Mouse (Mus musculus): ENCODE measurements around the gene Akap8. TPM values are rescaled to one million over a fixed set of nuclear protein-coding genes. Genes with fewer than 3 reads are reported as not detected.

Akap8 gene
- polyA plus RNA-seq, 1 experiment from 2014 or later, result 44.3 TPM

DNA sequence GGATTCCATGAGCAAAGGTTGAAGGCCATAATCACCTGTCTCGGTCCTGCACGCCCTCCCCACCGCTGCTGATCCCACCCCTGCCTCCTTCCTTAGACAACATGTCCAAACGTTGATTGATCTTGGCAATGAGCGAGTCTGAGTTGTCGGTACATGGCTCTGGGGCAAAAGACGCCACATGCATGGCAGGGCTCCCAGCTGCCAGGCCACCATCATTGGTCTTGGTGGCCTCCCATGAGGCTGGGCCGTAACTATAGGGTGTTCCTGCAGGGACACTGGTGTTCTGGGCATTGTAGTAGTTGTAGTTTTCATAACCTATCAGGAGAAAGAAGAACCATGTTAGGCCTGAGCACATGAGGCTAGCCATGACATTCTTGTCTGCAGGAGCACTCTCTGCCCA lies 4.0 kb downstream of the Akap8 start:
- no peaks in the 10 kb centered on the region for H3K9me3 ChIP-seq (replicated peaks; ENCODE audit: control insufficient read depth, low read length)
- no peaks in the 10 kb centered on the region for H3K27me3 ChIP-seq (ENCODE audit: control insufficient read depth, insufficient read depth, low read length)
- no peak for ATAC-seq (replicated peaks; ENCODE audit: insufficient number of reproducible peaks, low FRiP score, low TSS enrichment)
- 95% methylated on average over 8 of the region's 8 CpGs for WGBS (ENCODE audit: insufficient replicate concordance)
- no peak overlapping the region for H3K9ac ChIP-seq (ENCODE audit: low read depth, low read length)
- no peak overlapping the region for H3K27ac ChIP-seq (ENCODE audit: low read depth, low read length)
- H3K4me3 ChIP-seq (ENCODE audit: low read depth, low read length), result no peak overlapping the region
- H3K4me1 ChIP-seq (ENCODE audit: control insufficient read depth, insufficient read depth, low read length), result peaks cover 5% of the 10 kb centered on the region
- H3K36me3 ChIP-seq (ENCODE audit: control insufficient read depth, insufficient read depth, low read length), result peaks cover 51% of the 10 kb centered on the region
- H3K4me2 ChIP-seq, result no peak overlapping the region

DNA sequence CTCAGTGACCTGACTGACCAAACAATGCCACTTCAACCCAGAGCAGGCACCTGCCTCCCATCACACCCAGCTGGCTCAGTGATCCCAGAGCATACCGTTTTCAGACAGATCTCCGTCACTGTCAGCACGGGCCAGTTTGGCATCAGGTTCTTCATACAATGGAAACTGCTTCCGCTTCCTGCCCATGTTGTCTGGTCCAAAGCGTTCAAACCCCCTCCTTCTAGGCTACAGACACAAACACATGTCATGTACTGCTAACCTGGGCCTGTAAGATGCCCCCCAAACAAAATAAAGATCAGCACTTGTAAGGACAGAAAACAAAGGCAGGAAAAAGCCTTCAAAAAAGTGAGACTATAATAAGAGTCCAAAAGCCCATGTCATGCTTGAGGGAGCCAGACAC lies 5.5 kb downstream of the Akap8 start:
- no peak for ATAC-seq (replicated peaks; ENCODE audit: insufficient number of reproducible peaks, low FRiP score, low TSS enrichment)
- H3K27ac ChIP-seq (ENCODE audit: low read depth, low read length), result no peak overlapping the region
- no peak overlapping the region for H3K4me3 ChIP-seq (ENCODE audit: low read depth, low read length)
- no peaks in the 10 kb centered on the region for H3K9me3 ChIP-seq (replicated peaks; ENCODE audit: control insufficient read depth, low read length)
- H3K27me3 ChIP-seq (ENCODE audit: control insufficient read depth, insufficient read depth, low read length), result no peaks in the 10 kb centered on the region
- H3K9ac ChIP-seq (ENCODE audit: low read depth, low read length), result no peak overlapping the region
- WGBS (ENCODE audit: insufficient replicate concordance), result 92% methylated on average over 5 of the region's 5 CpGs
- H3K4me1 ChIP-seq (ENCODE audit: control insufficient read depth, insufficient read depth, low read length), result peaks cover 5% of the 10 kb centered on the region
- no peak overlapping the region for H3K4me2 ChIP-seq
- peaks cover 60% of the 10 kb centered on the region for H3K36me3 ChIP-seq (ENCODE audit: control insufficient read depth, insufficient read depth, low read length)

DNA sequence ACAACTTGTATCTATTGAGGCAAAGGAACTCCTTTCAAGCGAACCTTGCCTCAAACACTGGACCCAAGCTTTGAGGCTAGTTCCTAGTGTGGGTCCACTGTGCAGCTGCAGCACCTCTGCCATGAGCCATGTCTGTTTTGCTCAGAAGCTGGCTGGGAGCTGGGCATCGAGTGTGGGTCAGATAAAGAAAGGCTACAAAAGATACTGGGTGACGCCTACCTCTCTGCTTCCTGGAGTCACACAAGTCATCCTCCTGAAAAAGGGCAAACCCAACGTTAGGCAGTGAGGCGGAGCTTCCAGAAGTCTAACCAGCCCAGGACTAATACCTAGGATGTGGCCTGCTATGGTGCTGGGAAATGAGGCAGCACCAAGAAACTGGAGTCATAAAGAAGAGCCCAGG lies 7.1 kb downstream of the Akap8 start:
- peaks cover 74% of the 10 kb centered on the region for H3K36me3 ChIP-seq (ENCODE audit: control insufficient read depth, insufficient read depth, low read length)
- no peak overlapping the region for H3K9ac ChIP-seq (ENCODE audit: low read depth, low read length)
- peaks cover under 1% of the 10 kb centered on the region; the same call in 1 of the 2 replicates for H3K4me1 ChIP-seq (ENCODE audit: control insufficient read depth, insufficient read depth, low read length)
- H3K4me2 ChIP-seq, result no peak overlapping the region
- no peak overlapping the region for H3K4me3 ChIP-seq (ENCODE audit: low read depth, low read length)
- 72% methylated on average over 5 of the region's 5 CpGs for WGBS (ENCODE audit: insufficient replicate concordance)
- ATAC-seq (replicated peaks; ENCODE audit: insufficient number of reproducible peaks, low FRiP score, low TSS enrichment), result no peak
- no peaks in the 10 kb centered on the region for H3K9me3 ChIP-seq (replicated peaks; ENCODE audit: control insufficient read depth, low read length)
- no peak overlapping the region for H3K27ac ChIP-seq (ENCODE audit: low read depth, low read length)
- no peaks in the 10 kb centered on the region for H3K27me3 ChIP-seq (ENCODE audit: control insufficient read depth, insufficient read depth, low read length)

DNA sequence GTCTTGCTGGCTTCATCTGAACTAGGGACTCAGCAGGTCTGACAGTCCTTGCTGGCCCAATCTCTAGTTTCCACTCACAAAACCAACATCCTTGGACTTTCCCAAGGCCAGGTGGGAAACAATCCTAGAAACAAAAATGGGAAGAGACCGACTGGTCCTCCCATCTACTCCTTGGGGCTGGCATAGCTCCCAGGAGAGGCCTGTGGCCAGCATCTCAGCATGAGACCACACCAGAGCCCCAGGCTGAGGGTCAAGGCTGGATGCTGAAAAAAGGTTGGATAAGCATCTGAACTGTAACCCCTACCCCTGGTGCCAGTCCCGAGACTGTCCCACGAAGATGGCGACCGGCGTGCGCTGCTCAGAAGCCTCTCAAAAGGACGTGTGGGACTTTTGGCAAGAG lies 8.2 kb downstream of the Akap8 start:
- 95% methylated on average over 8 of the region's 8 CpGs for WGBS (ENCODE audit: insufficient replicate concordance)
- Histone ChIP-seq H3K9ac (ENCODE audit: low read depth, low read length) (no peak overlapping the region), H3K27ac (ENCODE audit: low read depth, low read length) (no peak overlapping the region), H3K4me2 (no peak overlapping the region), H3K27me3 (ENCODE audit: control insufficient read depth, insufficient read depth, low read length) (no peaks in the 10 kb centered on the region), H3K36me3 (ENCODE audit: control insufficient read depth, insufficient read depth, low read length) (peaks cover 76% of the 10 kb centered on the region), H3K9me3 (replicated peaks; ENCODE audit: control insufficient read depth, low read length) (no peaks in the 10 kb centered on the region), H3K4me3 (ENCODE audit: low read depth, low read length) (no peak overlapping the region), H3K4me1 (ENCODE audit: control insufficient read depth, insufficient read depth, low read length) (no peaks in the 10 kb centered on the region)
- no peak for ATAC-seq (replicated peaks; ENCODE audit: insufficient number of reproducible peaks, low FRiP score, low TSS enrichment)

DNA sequence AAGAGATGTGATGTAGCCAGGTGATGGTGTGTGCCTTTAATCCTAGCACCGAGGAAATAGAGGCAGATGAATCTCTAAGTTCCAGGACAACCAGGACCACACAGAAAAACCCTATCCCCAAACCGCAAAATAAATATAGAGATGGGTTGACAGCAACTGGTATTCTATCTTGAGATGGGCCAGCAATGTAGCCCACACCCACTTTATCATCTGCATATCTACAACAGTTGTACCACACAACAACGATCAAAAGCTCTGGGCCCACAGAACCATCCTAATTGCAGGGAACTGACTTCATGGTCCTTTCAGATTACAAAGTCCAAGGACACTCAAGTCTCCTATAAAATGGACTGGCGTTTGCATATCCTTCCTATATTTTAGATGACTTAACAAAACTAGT lies 13.1 kb downstream of the Akap8 start:
- Histone ChIP-seq H3K27me3 (ENCODE audit: control insufficient read depth, insufficient read depth, low read length) (no peaks in the 10 kb centered on the region), H3K36me3 (ENCODE audit: control insufficient read depth, insufficient read depth, low read length) (peaks cover 64% of the 10 kb centered on the region), H3K4me1 (ENCODE audit: control insufficient read depth, insufficient read depth, low read length) (no peaks in the 10 kb centered on the region), H3K9ac (ENCODE audit: low read depth, low read length) (no peak overlapping the region), H3K9me3 (replicated peaks; ENCODE audit: control insufficient read depth, low read length) (no peaks in the 10 kb centered on the region), H3K4me2 (no peak overlapping the region), H3K27ac (ENCODE audit: low read depth, low read length) (no peak overlapping the region), H3K4me3 (ENCODE audit: low read depth, low read length) (no peak overlapping the region)
- WGBS (ENCODE audit: insufficient replicate concordance), result 85% methylated on average over 4 of the region's 4 CpGs
- ATAC-seq (replicated peaks; ENCODE audit: insufficient number of reproducible peaks, low FRiP score, low TSS enrichment), result no peak

DNA sequence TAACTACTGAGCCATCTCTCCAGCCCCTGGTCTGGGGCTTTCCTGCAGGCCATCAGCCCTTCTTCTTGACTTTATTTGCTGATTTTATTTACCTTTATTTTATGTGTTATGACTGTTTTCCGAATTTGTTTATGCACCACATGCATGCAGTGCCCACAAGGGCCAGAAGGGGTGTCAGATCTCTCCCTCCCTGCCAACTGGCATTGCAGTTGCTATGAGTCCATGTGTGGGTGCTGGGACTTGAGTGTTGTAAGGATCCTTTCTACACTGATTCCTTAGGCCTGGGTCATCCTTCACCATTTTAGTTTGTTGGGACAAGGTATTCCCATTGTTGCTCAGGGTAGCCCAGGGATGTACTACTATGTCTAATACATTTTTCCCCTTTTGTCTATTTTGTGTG lies 22.9 kb downstream of the Akap8 start:
- H3K27ac ChIP-seq (ENCODE audit: low read depth, low read length), result no peak overlapping the region
- H3K9ac ChIP-seq (ENCODE audit: low read depth, low read length), result no peak overlapping the region
- 75% methylated on average over 1 of the region's 1 CpGs for WGBS (ENCODE audit: insufficient replicate concordance)
- H3K9me3 ChIP-seq (replicated peaks; ENCODE audit: control insufficient read depth, low read length), result no peaks in the 10 kb centered on the region
- H3K27me3 ChIP-seq (ENCODE audit: control insufficient read depth, insufficient read depth, low read length), result no peaks in the 10 kb centered on the region
- no peaks in the 10 kb centered on the region; the same call in 1 of the 2 replicates for H3K36me3 ChIP-seq (ENCODE audit: control insufficient read depth, insufficient read depth, low read length)
- no peak overlapping the region for H3K4me2 ChIP-seq
- H3K4me3 ChIP-seq (ENCODE audit: low read depth, low read length), result no peak overlapping the region
- no peaks in the 10 kb centered on the region for H3K4me1 ChIP-seq (ENCODE audit: control insufficient read depth, insufficient read depth, low read length)
- no peak for ATAC-seq (replicated peaks; ENCODE audit: insufficient number of reproducible peaks, low FRiP score, low TSS enrichment)

DNA sequence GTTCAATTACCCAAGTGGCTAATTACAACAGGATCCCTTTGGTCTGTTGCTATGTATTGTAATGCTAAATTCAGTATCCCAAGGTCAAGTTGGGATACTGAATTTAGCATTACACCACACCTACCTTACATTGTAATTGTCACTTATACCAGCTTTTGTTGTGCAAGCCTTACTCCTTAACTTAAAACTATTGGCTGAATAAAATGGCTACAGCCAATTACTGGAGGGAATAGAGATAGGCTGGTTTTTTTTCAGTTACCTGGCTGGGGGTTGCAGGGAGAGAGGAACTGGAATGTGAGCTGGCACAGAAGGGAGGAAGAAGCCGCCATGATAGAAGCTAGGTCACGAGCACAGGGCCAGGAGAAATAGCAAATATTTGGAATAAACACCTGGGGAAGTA lies 25.1 kb downstream of the Akap8 start:
- H3K36me3 ChIP-seq (ENCODE audit: control insufficient read depth, insufficient read depth, low read length), result no peaks in the 10 kb centered on the region
- H3K27me3 ChIP-seq (ENCODE audit: control insufficient read depth, insufficient read depth, low read length), result no peaks in the 10 kb centered on the region
- H3K4me1 ChIP-seq (ENCODE audit: control insufficient read depth, insufficient read depth, low read length), result no peaks in the 10 kb centered on the region
- no peak for ATAC-seq (replicated peaks; ENCODE audit: insufficient number of reproducible peaks, low FRiP score, low TSS enrichment)
- H3K9ac ChIP-seq (ENCODE audit: low read depth, low read length), result no peak overlapping the region
- WGBS (ENCODE audit: insufficient replicate concordance), result 72% methylated on average over 2 of the region's 2 CpGs
- H3K9me3 ChIP-seq (replicated peaks; ENCODE audit: control insufficient read depth, low read length), result no peaks in the 10 kb centered on the region
- H3K27ac ChIP-seq (ENCODE audit: low read depth, low read length), result no peak overlapping the region
- H3K4me2 ChIP-seq, result no peak overlapping the region
- no peak overlapping the region for H3K4me3 ChIP-seq (ENCODE audit: low read depth, low read length)

DNA sequence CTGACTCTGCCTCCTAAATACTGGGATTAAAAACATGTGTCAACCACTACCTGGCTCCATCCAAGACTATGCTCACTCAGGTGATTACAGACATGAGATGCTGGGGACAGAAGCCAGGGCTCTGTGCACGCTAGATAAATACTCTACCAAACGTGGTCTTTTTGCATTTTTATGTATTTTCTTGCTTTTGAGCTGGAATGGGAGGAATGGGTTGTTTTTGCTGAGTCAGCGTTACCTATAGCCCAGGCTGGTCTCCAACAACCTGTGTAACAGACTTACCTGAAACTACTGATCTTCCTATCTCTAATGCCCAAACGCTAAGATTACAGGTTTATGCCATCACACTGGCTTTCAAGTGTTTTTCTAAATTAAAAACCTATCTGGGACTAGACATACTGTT lies 25.9 kb downstream of the Akap8 start:
- Histone ChIP-seq H3K27ac (ENCODE audit: low read depth, low read length) (no peak overlapping the region), H3K4me3 (ENCODE audit: low read depth, low read length) (no peak overlapping the region), H3K36me3 (ENCODE audit: control insufficient read depth, insufficient read depth, low read length) (no peaks in the 10 kb centered on the region), H3K4me1 (ENCODE audit: control insufficient read depth, insufficient read depth, low read length) (no peaks in the 10 kb centered on the region), H3K9me3 (replicated peaks; ENCODE audit: control insufficient read depth, low read length) (no peaks in the 10 kb centered on the region), H3K9ac (ENCODE audit: low read depth, low read length) (no peak overlapping the region), H3K4me2 (no peak overlapping the region), H3K27me3 (ENCODE audit: control insufficient read depth, insufficient read depth, low read length) (no peaks in the 10 kb centered on the region)
- no peak for ATAC-seq (replicated peaks; ENCODE audit: insufficient number of reproducible peaks, low FRiP score, low TSS enrichment)
- WGBS (ENCODE audit: insufficient replicate concordance), result 71% methylated on average over 4 of the region's 4 CpGs

DNA sequence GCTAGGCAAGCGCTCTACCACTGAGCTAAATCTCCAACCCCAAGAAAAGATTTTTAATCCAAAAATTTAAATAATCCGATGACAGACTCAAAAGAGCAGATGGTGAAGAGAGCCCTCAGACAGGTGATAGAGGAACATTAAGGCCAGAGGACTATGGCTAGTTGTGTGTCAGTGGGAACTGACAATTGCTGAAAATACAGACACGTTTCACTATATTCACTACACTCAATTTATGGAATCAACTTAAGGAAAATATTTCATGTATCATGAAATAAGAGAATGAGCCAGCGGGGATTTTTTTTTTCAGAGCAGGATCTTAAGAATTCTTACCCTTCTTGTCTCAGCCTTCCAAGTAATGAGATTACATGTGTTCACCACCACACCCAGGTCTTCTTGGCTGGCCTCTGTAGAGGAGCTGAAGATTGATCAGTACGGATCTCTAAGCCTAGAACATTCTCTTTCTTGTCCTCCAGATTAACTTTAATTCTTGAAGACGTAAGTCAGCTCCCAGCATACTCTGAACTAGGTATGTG lies 35.8 kb downstream of the Akap8 start:
- 48% methylated on average over 6 of the region's 6 CpGs for WGBS (ENCODE audit: insufficient replicate concordance)
- Histone ChIP-seq H3K9ac (ENCODE audit: low read depth, low read length) (peak overlapping the region; percentile 96), H3K4me1 (ENCODE audit: control insufficient read depth, insufficient read depth, low read length) (peaks cover 8% of the 10 kb centered on the region), H3K4me2 (peak overlapping the region; percentile 82), H3K4me3 (ENCODE audit: low read depth, low read length) (peak overlapping the region; percentile 88), H3K9me3 (replicated peaks; ENCODE audit: control insufficient read depth, low read length) (no peaks in the 10 kb centered on the region), H3K27me3 (ENCODE audit: control insufficient read depth, insufficient read depth, low read length) (no peaks in the 10 kb centered on the region), H3K36me3 (ENCODE audit: control insufficient read depth, insufficient read depth, low read length) (no peaks in the 10 kb centered on the region), H3K27ac (ENCODE audit: low read depth, low read length) (peak overlapping the region; percentile 99)
- no peak for ATAC-seq (replicated peaks; ENCODE audit: insufficient number of reproducible peaks, low FRiP score, low TSS enrichment)
